In the genomic region with DNA sequence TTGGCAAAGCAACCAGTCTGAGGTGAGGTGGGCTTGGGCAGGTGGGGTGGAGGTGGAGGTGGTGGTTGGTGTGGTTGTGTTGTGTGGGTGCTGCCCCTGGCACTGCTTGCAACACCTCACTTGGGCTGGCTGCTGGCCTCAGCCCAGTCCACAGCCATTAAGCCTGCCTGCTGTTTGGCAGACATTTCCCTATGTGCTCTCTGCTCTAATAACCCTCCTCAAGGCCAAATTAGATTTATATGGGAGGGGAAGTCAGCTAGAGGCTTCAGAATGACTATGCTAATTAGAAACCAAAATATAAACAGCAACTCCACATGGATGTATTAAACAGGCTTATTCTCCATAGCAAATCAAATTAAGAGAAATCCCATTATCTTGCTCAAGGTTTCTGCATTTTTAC, we compare ENCODE assay signal across 17 mouse cellular contexts.
A peak's percentile ranks its signal among the peaks of the same experiment; 100 is the strongest.
DNase-seq lines count a peak whose midpoint lies in the region; ATAC-seq and TF ChIP-seq lines count a peak whose summit lies in the region.
"Had no signal": no experiment of that assay in that cellular context is flagged by ENCODE, and none has a peak within 500 bp of the region (broad histone marks: within the 10 kb centered on the region; RNA-seq: fewer than 3 reads in every experiment).

No protein-coding gene starts in this region.

- H3K36me3 ChIP-seq in neural tube, embryonic 13.5 days = no peaks in the 10 kb centered on the region
- H3K36me3 ChIP-seq: heart, embryonic 12.5 days; liver, embryonic 15.5 days had no signal

- H3K9ac ChIP-seq in neural tube, embryonic 13.5 days = no peak overlapping the region
- H3K9ac ChIP-seq: heart, embryonic 12.5 days; liver, embryonic 15.5 days had no signal

- peak; percentile 4 to 18 for DNase-seq in cerebellum, postnatal 10 days
- DNase-seq in cerebellum, adult 9-11 months = no peak
- DNase-seq in left cerebral cortex, postnatal 4 days = peak; percentile 16
- no peak for DNase-seq in left cerebral cortex, adult 9 months (ENCODE audit: low spot score in 2 of 2)
- DNase-seq in brain, embryonic 14.5 days (ENCODE audit: low read depth) = peak; percentile 61
- DNase-seq in right cerebral cortex, postnatal 4 days = no peak
- DNase-seq: cerebellum, postnatal 14 days; gastrocnemius, postnatal 25 days; heart, postnatal 4 days; kidney, adult 2 months; kidney, postnatal 4 days; lung, postnatal 10 days; spleen, adult 18-20 months; thymus, postnatal 14 days had no signal

- no peaks in the 10 kb centered on the region for H3K9me3 ChIP-seq in neural tube, embryonic 13.5 days
- H3K9me3 ChIP-seq: heart, embryonic 12.5 days; liver, embryonic 15.5 days had no signal

- H3K27me3 ChIP-seq in neural tube, embryonic 13.5 days = no peaks in the 10 kb centered on the region
- H3K27me3 ChIP-seq: heart, embryonic 12.5 days; liver, embryonic 15.5 days had no signal

- no peak overlapping the region for H3K4me2 ChIP-seq in neural tube, embryonic 13.5 days
- H3K4me2 ChIP-seq: heart, embryonic 12.5 days; liver, embryonic 15.5 days had no signal

- H3K4me3 ChIP-seq in neural tube, embryonic 13.5 days = no peak overlapping the region
- H3K4me3 ChIP-seq: heart, embryonic 12.5 days; liver, embryonic 15.5 days had no signal

- no peak for TF ChIP-seq CTCF in brain, embryonic 14.5 days (IDR thresholded peaks at IDR 0.05; ENCODE audit: borderline replicate concordance, extremely low read depth, insufficient read depth, insufficient read length)

- peak overlapping the region; percentile 39; the same call in 1 of the 2 replicates for H3K27ac ChIP-seq in neural tube, embryonic 13.5 days (replicated peaks)
- H3K27ac ChIP-seq: liver, embryonic 15.5 days had no signal

- intact Hi-C loops in left cerebral cortex, postnatal 4 days (cut with DNase I) = no loop called here

- TF ChIP-seq POLR2A in brain, embryonic 14.5 days (IDR thresholded peaks at IDR 0.05; ENCODE audit: borderline replicate concordance, extremely low read depth, insufficient read depth, insufficient read length, poor library complexity, severe bottlenecking) = no peak

- peaks cover 4% of the 10 kb centered on the region; the same call in 1 of the 2 replicates for H3K4me1 ChIP-seq in neural tube, embryonic 13.5 days (replicated peaks)
- H3K4me1 ChIP-seq: liver, embryonic 15.5 days had no signal

- ATAC-seq in neural tube, embryonic 13.5 days (ENCODE audit: low read depth) = peak; percentile 81

Comparison
In these comparisons a context has a peak if more than half of its experiments do, and no peak if none do; other contexts are left out.
1. DNase-seq: peak in cerebellum, postnatal 10 days (2 of 2), left cerebral cortex, postnatal 4 days (single experiment) and brain, embryonic 14.5 days (single experiment); none in cerebellum, adult 9-11 months (single experiment), left cerebral cortex, adult 9 months (0 of 2) and right cerebral cortex, postnatal 4 days (single experiment).